Mouse (Mus musculus) lung, adult 18-20 months (tissue): Measurements from ENCODE around the gene Recql5.

Source experiments
- DNase-seq, 2 experiments: peaks; one replicate each; pipeline ENCODE4 v3.0.0; 2022; ENCODE audit warnings: mixed read lengths in 2 of 2

Gene Recql5

DNA sequence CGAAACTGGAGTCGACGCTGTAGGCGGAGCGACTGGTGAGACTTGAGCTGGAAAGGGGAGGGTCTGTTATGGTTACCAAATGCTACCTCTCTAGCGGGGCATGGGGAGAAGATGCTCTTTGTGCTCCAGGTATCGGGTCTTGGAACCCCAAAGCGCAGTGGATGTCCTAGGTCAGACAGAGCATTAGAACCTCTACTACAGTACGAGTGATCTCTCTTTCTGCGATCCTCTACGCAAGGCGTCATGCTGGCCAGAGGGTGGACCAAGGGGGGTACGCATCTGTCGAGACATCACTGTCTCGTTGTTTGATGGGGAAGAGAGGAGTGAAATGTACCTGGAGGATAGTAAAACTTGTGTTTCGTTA is 452 bp upstream of the Recql5 start:
- no peak for DNase-seq

DNA sequence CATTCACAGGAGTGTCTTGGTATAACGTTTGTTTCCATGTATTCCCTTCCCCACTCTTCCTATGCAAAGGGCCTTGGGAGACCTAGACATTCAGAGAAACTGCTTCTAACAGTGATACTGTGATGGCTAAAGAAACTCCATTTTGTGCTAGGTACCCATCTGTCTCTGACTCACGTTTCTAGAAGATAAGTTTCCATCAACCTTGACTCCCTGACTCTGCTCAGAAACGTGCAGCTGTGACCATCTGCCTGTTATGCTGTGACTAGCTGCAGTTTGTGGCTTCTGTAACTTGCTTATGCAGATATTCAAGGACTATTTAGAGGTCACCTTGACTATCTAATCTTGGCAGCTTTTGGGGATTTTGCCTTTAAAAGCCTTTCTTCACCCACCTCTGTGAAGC is 2.0 kb downstream of the Recql5 start:
- no peak for DNase-seq

DNA sequence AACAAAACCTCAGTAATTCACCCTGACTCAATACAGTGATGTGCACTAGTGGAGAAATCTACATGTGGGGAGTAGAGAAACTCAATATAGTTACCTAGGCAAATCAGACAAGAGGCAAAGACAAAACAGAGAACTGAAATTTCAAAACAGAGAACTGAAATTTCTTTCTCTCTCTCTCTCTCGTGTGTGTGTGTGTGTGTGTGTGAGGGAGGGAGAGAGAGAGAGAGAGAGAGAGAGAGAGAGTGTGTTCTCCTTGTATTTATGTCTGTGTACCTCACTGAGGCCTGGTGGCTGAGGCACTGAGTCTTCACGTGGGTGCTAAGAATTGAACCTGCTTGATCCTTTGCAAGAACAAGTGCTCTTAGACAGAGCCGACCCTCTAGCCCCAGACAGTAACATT is 3.5 kb downstream of the Recql5 start:
- no peak for DNase-seq

DNA sequence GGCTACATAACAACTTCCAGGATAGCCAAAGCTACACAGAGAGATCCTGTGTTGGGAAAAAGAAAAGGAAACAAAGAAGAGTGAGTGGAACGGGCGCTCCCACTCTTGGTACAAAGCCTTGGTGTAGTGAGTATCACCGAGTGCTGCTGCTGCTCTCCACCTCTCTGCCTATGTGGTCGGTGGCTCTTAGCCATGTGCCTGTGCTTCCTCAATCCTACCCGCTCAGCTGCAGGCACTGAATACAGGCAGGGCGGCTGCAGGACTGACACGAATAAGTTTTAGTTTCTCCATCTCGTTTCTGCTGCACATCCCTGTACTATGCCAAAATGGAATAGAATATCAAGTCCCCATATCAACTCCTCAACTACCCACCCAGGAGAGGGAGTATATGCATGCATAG is 4.2 kb downstream of the Recql5 start:
- DNase-seq = no peak

DNA sequence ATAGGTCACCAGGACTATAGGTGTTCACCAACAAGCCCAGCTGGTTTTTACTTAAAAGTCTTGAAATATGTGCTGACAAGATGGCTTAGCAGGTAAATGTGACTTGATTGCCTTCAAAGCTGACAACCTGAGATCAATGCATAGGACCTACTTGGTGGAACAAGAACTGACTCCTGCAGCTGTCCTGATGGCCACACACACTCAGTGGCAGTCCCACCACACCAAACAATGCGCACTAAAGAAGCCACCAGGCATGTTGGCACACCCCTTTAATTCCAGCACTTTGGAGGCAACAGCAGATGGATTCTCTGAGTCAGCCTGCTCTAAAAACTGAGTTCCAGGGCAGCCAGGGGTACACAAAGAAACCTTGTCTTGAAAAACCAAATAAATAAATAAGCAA is 11.3 kb downstream of the Recql5 start:
- DNase-seq = no peak

DNA sequence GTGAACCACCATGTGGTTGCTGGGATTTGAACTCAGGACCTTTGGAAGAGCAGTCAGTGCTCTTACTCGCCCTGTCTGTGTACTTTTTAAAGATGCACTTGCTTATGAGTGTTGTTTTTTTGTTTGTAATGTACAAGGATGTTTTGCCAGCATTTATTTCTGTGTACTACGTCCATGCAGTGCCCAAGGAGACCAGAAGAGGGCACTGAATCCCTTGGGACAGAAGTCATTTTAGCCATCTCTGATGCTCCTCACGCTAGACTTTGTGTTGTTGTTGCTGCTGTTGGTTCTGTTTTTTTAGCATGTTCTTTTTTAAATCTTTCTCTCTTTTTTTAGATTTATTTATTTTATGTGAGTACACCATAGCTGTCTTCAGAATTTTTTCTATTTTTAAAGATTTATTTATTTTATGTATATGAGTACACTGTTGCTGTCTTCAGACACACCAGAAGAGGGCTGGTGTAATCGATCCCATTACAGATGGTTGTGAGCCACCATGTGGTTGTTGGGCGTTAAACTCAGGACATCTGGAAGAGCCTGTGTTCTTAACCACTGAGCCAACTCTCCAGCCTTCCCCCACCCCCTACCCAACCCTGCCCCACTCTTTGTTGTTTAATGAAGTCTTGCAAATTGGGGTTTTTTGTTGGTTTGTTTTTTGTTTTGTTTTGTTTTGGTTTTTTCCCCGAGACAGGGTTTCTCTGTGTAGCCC is 13.0 kb downstream of the Recql5 start:
- peak; percentile 38 to 50 for DNase-seq

DNA sequence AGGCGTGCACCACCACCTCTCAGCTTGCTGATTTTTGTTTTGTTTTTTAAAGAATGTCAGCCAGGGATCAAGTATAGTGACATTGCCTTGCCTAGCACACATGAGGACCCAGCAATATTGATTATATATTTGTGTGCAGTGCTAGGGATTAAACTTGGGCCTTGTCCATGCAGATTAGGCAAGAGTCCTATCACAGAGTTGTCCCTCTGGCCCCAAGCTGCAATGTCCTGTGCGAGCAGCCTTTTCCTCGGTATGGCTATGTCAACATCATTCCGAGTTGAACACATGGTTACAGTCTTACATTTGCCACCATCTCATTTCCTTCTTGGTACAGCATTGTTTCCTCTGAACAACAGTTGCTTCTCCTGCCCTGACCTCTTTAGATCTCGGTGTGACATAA is 14.2 kb downstream of the Recql5 start:
- DNase-seq = no peak

DNA sequence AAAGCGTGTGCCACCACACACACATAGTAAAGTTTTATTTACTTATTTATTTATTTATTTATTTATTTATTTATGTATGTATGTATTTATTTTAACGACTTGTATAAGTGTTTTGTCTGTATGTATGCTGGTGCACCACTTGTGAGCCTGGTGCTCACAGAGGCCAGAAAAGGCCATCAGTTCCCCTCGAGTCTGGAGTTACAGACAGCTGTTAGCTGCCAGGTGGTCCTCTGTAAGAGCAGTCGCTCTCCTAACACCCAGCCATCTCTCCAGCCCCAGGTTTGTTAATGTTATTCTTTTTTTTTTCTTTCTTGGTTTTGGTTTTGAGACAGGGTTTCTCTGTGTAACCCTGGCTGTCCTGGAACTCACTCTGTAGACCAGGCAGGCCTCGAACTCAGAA is 14.6 kb downstream of the Recql5 start:
- no peak for DNase-seq

DNA sequence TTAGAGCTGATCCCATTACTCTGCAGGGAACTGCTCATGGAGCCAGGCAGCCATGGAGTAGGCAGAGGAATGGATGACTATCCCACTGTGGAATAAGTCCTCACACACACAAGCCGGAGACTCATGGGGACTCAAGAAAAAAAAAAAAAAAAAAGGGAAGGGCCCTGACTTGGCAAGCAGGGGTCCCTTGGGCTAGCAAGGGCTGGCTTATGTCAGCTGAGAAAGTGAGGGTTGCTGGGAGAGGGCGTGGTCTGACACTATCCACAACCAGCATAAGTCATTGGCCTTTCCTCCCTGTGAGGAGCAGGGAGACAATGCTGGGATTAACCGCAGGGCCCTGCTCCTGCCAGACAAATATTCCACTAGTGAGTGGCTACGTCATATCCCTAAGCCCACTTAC is 16.7 kb downstream of the Recql5 start:
- DNase-seq = no peak

DNA sequence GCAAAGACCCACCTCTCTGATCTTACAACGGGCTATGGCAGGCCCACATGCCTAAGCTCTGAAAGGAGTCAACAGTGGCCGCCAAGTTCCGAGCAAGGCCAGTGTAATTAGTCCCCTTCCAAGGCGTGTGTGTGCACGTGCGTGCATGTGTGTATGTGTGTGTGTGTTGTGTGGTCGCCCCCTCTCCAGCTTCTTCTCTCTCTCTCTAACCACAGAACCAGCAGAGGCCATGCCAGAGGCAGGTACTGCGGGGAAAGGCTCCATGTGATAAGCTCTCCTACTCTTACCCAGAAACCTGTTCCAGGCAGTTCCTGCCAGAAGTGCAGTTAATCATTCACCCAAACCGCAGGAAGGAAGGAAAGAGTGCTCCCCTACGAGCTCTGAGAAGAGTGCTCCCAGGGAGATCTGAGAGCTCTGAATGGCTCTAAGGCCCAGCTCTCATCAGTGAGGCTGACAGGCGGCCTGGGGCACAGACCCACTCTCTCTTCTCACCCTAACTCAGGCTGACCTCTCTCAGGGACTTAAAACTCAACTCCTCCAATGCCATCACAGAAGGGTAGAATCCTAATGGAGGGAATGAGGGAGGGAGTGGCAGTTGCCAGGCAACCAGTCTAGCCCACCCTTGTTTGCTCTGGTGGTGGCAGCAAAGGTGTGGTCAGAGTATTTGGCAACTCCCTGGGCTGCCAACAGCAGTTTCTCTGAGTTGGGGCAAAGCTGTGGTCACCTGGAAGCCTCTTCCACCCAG is 21.5 kb downstream of the Recql5 start, which contains the start of gene Smim6:
TSS of gene Smim6 (plus strand) at position 386 of the 745 bp plus-strand sequence.
- DNase-seq = peak; percentile 77 to 81

DNA sequence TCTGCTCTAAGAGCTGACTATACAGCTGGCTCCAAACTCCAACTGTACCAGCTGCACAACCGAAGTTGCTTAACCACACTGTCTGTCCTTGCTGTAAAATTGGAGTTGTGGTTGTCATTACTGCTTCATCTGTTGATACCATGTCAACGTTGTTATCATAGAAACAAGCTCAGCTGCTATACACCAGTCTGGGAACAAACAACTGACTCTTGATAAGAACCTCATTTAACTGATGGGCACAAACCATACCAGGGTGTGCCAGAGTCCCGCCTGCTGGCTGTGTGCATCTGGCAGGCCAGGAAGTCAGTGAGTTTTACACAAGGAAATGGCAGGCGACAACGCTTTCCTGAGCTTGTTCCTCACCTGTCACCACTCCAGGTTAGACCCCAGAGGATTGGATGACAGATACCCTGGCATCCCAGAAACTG is 22.1 kb downstream of the Recql5 start:
- peak; percentile 39 to 68 for DNase-seq

DNA sequence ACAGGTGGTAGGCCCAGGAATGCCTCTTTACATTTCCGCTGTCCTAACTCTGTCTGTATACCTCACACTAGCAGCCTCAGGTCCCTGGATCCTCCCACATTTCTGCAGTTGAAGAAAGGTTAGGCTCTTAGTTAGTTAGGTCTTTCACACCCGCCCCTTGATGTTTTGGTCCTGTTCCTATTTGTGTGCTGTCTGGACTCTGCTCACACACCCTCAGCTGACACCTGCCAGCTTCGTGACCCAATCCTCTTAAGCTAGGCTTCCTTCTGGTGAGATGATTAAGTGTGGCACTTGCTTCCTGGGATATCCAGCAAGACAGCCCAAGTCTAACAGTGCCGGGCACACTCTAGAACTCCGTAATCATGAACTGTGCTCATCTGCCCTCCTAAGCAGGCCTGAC is 26.8 kb downstream of the Recql5 start:
- no peak for DNase-seq

DNA sequence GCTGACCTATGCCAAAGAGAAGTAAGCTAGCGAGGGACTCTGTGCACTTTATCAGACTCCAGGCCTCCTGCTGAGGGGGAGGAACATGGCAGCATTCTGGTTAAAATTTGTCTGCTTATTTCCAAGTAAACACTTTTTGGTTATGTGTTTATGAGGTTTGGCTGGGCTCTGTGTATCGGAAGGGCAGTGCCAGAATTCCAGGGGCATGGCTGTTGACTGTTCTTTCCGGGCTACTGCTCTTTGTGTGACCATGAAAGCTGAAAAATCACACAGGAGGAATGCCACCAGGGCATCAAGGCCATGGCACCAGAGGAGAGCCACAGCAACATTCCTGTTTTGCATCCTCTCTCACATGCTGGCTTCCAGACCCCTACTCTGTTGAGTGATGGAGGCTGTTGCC is 27.2 kb downstream of the Recql5 start:
- DNase-seq = no peak

DNA sequence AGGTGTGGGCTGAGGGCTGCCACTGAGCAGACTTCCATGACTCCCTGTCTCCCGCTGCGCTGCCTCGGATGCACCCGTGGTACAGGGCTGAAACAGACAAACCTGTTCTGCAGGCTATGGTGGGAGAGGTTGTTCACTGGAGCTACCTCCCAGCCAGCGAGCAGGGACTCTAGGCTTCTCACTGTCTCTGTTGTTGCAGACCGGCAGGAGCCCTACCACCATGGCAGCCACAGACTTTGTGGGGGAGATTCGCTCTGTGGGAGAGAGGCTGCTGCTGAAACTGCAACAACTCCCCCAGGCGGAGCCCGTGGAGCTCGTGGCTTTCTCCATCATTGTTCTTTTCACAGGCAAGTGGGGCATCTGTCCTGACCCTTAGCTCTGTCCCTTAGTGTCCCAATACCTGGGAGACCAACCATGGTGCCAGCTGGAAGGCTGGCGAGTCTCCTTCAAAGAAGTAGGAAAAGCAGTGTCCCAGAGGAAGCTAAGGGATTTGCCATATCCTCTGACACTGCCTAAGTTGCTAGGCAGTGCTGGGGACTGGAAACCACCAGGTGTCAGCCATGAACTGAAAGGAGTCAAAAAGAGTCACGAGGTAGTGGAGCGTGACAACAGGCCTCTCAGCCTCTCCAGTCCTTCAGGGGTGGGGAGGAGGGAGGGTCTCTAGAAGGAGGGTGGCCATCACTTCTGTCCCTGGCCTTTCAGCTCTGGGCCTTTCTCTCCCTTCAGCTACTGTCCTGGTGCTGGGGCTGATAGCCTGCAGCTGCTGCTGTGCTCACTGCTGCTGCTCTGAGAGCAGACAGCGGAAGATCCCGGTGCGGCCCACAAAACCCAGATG is 28.1 kb downstream of the Recql5 start:
- DNase-seq = peak in 1 of 2 experiments; percentile 47

DNA sequence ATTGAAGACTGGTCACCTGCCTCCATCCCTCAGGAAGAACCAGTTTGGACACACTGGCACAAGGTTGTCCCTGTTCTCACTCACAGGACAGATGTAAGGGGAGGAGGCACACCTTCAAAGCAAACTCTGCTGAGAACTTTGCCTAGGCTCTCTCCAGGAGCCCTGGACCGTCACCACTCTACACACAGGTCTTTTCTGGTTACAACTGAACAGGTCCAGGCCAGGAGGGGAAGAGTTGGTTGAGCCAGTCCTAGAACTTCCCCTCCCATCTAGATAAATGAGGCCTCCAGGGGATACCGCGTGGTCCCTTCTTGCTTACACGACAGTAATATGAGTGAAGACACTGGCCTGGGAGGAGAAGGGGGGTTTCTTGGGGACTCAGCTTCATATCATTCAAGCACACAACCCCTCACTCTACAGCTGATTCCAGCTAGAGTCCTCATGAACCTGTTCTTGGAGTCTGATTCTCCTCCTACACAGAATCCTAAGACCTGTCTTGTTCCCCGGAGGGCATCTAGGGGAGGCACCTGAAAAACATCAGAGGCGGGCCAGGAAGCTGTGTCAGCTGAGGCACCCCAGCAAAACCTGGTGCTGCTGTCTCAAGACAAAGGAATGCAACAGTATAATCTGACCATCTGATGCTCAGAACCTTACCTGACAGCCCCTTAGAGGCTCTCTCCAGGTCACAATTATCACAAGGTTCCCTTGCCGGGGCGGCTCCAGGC is 28.9 kb downstream of the Recql5 start:
- DNase-seq = no peak

DNA sequence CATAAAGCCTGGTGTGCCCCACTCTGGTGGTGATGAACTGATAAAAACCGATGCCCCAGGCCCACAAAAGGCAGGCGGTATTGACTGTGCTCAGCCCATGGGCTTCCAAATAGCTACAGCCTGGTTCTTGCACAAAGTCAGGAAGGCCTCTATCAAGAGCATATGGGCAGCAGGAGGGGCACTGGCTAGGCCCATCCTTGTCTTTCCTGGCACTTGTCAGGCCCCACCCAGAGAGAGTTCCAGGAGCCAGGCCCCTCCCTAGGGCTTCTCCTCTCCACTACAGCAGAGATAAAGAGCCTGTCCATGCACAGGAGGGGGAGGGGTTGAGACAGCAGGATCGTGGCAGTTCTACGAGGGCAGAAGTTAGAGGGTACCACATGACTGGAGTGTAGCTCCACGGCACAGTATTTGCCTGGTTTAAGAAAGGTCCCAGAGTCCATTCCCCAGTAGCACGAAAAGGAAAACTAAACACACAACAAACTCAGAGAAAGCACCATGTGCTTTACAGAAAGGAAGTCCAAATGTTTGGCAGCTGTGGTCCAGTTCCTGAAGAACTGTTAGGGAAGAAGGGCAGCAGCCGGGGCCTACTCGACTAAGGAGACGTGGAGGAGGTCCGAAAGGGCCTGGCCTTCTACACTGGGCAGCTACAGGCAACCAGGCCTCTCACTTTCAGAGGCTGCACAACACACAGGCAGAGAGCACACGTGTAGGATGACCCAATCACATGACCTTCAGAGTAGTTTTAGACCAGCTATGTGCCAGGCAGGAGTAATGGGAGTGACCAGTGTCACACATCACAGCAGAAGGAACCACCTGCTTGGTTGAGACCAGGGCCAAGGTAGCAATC is 29.7 kb downstream of the Recql5 start:
- peak; percentile 52 to 70 for DNase-seq

DNA sequence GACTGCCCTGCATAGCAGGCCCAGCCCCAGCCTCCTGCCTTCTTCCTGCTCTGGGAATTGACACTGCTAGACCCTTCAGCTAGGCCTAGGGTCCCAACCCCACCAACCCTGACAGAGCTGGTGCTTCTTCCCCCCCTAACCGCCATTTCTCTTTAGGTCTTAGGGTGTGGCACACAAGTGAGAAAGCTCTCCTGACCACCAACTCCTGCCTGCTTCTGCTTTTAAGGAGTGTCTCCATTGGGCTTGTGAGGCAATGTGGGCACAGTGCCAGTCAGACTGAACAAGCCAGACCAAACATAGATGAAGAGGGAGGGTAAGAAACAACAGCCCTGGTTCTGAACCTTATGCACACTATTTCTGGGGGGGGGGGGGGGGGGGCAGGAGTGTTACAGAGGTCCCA is 30.4 kb downstream of the Recql5 start:
- peak; percentile 80 to 84 for DNase-seq

DNA sequence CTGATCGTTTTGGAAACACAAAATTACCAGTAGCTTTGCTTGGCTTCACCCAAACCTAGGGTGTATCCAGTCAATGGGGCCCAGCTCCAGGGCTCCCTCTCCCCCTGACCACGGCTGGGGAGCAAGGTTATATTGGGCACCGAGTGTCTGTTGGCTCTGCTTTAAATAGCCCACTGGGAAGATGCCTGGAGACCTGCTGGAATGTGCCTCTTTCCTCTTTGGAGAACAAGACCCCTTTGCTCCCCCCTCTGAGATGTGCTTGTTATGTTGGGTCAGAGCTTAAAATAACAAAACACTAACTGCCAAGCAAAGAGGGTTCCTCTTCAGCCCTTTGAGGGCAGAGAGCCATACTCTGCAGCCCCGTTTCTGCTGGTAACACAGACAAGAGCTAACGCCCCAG is 31.1 kb downstream of the Recql5 start:
- no peak for DNase-seq

DNA sequence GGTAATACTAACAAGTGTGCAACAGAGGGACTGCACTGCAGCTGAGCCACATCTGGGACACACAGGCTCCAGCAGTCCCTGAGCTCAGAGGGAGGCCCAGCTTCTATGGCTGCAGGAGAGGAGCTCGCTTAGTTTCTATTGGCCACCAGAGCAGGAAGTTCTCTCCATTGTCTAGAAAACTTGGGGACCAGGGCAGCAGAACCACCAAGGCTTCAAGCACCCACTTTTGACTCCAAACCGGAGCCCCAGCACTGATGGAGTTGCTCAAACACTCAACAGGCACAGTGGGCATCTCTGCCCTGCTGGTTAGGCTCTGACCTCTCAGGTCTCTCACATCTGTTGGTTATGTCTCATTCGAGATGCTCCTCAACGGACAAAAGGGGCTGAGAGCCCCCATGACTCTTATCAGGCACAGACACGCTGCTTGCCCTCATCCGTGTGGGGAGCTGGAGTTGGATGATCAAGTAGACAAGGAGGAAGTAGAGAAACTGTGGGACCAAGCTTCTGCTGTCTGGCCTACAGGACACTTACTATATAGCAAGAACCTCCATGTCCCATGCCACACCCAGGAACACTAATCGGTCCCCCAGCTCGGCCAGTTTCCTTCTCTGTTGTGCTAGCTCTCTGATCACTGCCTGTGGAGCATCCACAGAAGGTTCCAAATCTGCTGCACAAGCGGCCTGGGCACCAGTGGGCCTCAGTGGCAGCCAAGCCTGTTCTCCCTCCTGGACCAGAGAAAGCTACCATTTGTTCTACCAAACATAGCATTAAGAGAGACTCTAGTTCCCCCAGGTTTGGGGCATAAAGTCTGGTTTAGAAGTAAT is 31.7 kb downstream of the Recql5 start:
- no peak for DNase-seq

DNA sequence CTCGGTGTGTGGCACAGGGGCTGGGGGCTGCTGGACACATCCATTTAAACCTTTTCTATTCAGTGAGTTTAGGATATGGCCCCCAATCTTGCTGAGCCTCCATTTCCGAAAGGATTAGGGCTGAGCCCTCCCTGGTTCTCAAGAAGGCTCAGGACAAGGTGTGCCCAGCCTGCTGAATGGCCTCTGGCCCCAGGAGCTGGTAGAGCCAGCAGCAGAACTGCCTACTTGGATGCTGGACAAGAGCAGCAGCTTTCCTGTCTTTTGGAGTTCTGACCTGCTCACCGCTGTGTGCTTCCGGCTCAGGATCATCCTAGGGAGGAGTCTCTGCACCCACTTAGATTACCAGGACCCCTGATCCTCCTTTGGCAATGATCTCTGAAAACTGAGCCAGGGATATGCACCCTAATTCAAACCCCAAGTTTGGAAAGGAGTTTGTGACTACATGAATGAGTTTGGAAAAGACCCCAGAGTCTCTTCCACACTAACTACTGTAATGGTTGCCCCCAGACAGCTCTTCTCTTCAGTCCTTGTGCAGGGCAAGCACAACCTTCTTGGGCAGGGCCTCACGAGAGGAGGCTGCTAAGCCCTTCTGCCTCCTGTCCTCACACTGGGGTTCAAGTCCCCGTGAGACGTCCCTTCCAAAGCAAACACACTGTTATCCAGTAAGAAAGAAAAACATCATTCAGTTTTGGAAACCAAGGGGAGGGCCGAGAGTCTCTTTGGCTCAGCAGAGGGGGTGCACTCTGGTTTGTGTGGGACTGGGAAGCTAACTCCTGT is 32.5 kb downstream of the Recql5 start:
- DNase-seq = no peak
